Mouse (Mus musculus) layer of hippocampus, postnatal 10 days (tissue): ENCODE measurements at regions not wholly inside any gene's neighbourhood (a gene's known extent, or its start where the extent isn't known, plus 50 kb on each side); places are given as distances from the start of the nearest gene placed in this dataset.

Source experiments
- DNase-seq, 2 experiments: peaks; one replicate each; pipeline ENCODE4 v3.0.0; 2021; ENCODE audit warnings: low spot score in 2 of 2

GRCm38 (mm10) chr13:85639376-85640229 lies 350.7 kb upstream of the Rasa1 start:
- DNase-seq, result peak in 1 of 2 experiments; percentile 12

GRCm38 (mm10) chr13:85629506-85630175 lies 340.7 kb upstream of the Rasa1 start:
- peak; percentile 8 to 38 for DNase-seq
